Mouse (Mus musculus): ENCODE data around the gene Fam126a. TPM values are rescaled to one million over a fixed set of nuclear protein-coding genes. Genes with fewer than 3 reads are reported as not detected.

Fam126a gene
- 10 to 100 TPM; 14.9 to 19.6 TPM for total RNA-seq (2021)
- long read RNA-seq, experiment 1, full-length matches to known transcripts = 34 of 44 reads
- long read RNA-seq, experiment 1, partial matches to known transcripts = 2 of 44 reads
- long read RNA-seq, experiment 1, other reads (novel, unspliced or antisense) = 8 of 44 reads
- long read RNA-seq, experiment 2, full-length matches to known transcripts = 32 of 53 reads
- long read RNA-seq, experiment 2, partial matches to known transcripts = 5 of 53 reads
- long read RNA-seq, experiment 2, other reads (novel, unspliced or antisense) = 16 of 53 reads

GRCm38 (mm10) chr5:24030579-24030969 is at the start of gene Fam126a:
TSS of gene Fam126a (minus strand) at chr5:24030690.
- intact Hi-C loops (cut with DNase I) = no loop called here

GRCm38 (mm10) chr5:24078420-24079179 is 48.1 kb upstream of the Fam126a start:
- peak; percentile 12 for TF ChIP-seq CTCF (IDR thresholded peaks at IDR 0.05)
- intact Hi-C loops (cut with DNase I) = loop anchor here (2.0 to 5.0 kb wide), 2 partner anchors 51 to 228 kb away; no protein-coding TSS in a partner anchor
- Histone ChIP-seq H3K4me3 (no peak overlapping the region), H3K27ac (no peak overlapping the region)
- no peak for DNase-seq (ENCODE audit: extremely low spot score in 1 of 2, low spot score in 2 of 2)

More at GRCm38 (mm10) chr5:24030579-24030969, at the start of gene Fam126a:
- peak within 1 kb of the TSS; percentile 74 for H3K27ac ChIP-seq
- peak within 1 kb of the TSS; percentile 91 for H3K4me3 ChIP-seq
- TF ChIP-seq CTCF (IDR thresholded peaks at IDR 0.05) = no peak
- DNase-seq (ENCODE audit: extremely low spot score in 1 of 2, low spot score in 2 of 2) = peak; percentile 85 to 92

- Histone ChIP-seq H3K27ac (peak overlapping the region; percentile 69; the same call in 1 of the 2 replicates), H3K4me3 (no peak overlapping the region; the same call in 1 of the 2 replicates)
- intact Hi-C loops (cut with DNase I) = loop anchor here (1.0 to 5.0 kb wide), 3 partner anchors 51 to 227 kb away; no protein-coding TSS in a partner anchor
- no peak for DNase-seq (ENCODE audit: extremely low spot score in 1 of 2, low spot score in 2 of 2)
- no peak for TF ChIP-seq CTCF (IDR thresholded peaks at IDR 0.05)
These were observed 47.3 kb upstream of the Fam126a start for GRCm38 (mm10) chr5:24077739-24078306.

GRCm38 (mm10) chr5:24076986-24077718 is 46.7 kb upstream of the Fam126a start:
- DNase-seq (ENCODE audit: extremely low spot score in 1 of 2, low spot score in 2 of 2) = peak; percentile 69 to 72
- H3K4me3 ChIP-seq = peak overlapping the region; percentile 41
- intact Hi-C loops (cut with DNase I) = loop anchor here (1.0 to 5.0 kb wide), 2 partner anchors 50 to 186 kb away; no protein-coding TSS in a partner anchor
- peak; percentile 80 for TF ChIP-seq CTCF (IDR thresholded peaks at IDR 0.05)
- H3K27ac ChIP-seq = peak overlapping the region; percentile 69

- no peak overlapping the region for H3K27ac ChIP-seq
- no peak for DNase-seq (ENCODE audit: extremely low spot score in 1 of 2, low spot score in 2 of 2)
- TF ChIP-seq CTCF (IDR thresholded peaks at IDR 0.05) = no peak
- intact Hi-C loops (cut with DNase I) = no loop called here
- no peak overlapping the region for H3K4me3 ChIP-seq
These were observed 41.5 kb upstream of the Fam126a start for GRCm38 (mm10) chr5:24072031-24072430.

- Histone ChIP-seq H3K4me3 (no peak overlapping the region), H3K27ac (no peak overlapping the region)
- no peak for DNase-seq (ENCODE audit: extremely low spot score in 1 of 2, low spot score in 2 of 2)
- intact Hi-C loops (cut with DNase I) = no loop called here
- TF ChIP-seq CTCF (IDR thresholded peaks at IDR 0.05) = no peak
These were observed 38.5 kb upstream of the Fam126a start for GRCm38 (mm10) chr5:24068955-24069354.

GRCm38 (mm10) chr5:24063545-24063944 is 33.1 kb upstream of the Fam126a start:
- no peak overlapping the region for H3K4me3 ChIP-seq
- intact Hi-C loops (cut with DNase I) = no loop called here
- H3K27ac ChIP-seq = no peak overlapping the region
- DNase-seq (ENCODE audit: extremely low spot score in 1 of 2, low spot score in 2 of 2) = no peak
- TF ChIP-seq CTCF (IDR thresholded peaks at IDR 0.05) = no peak

GRCm38 (mm10) chr5:24063034-24063433 is 32.5 kb upstream of the Fam126a start:
- H3K27ac ChIP-seq = no peak overlapping the region
- intact Hi-C loops (cut with DNase I) = no loop called here
- DNase-seq (ENCODE audit: extremely low spot score in 1 of 2, low spot score in 2 of 2) = no peak
- no peak overlapping the region for H3K4me3 ChIP-seq
- no peak for TF ChIP-seq CTCF (IDR thresholded peaks at IDR 0.05)

- TF ChIP-seq CTCF (IDR thresholded peaks at IDR 0.05) = no peak
- no peak for DNase-seq (ENCODE audit: extremely low spot score in 1 of 2, low spot score in 2 of 2)
- H3K27ac ChIP-seq = no peak overlapping the region
- intact Hi-C loops (cut with DNase I) = no loop called here
- H3K4me3 ChIP-seq = no peak overlapping the region
These were observed 30.5 kb upstream of the Fam126a start for GRCm38 (mm10) chr5:24060949-24061348.

GRCm38 (mm10) chr5:24057592-24057991 is 27.1 kb upstream of the Fam126a start:
- no peak; the same call in none of the 2 replicates for TF ChIP-seq CTCF (IDR thresholded peaks at IDR 0.05)
- H3K27ac ChIP-seq = no peak overlapping the region
- intact Hi-C loops (cut with DNase I) = no loop called here
- no peak overlapping the region for H3K4me3 ChIP-seq
- DNase-seq (ENCODE audit: extremely low spot score in 1 of 2, low spot score in 2 of 2) = no peak

GRCm38 (mm10) chr5:24056865-24057264 is 26.4 kb upstream of the Fam126a start:
- H3K27ac ChIP-seq = no peak overlapping the region
- intact Hi-C loops (cut with DNase I) = no loop called here
- no peak for DNase-seq (ENCODE audit: extremely low spot score in 1 of 2, low spot score in 2 of 2)
- TF ChIP-seq CTCF (IDR thresholded peaks at IDR 0.05) = no peak
- no peak overlapping the region for H3K4me3 ChIP-seq
